Mouse (Mus musculus) MEL (cell line): Measurements from ENCODE around the gene Tfe3. TPM values are rescaled to one million over a fixed set of nuclear protein-coding genes. Genes with fewer than 3 reads are reported as not detected.
"Not testable (repeated sequence)": the region's sequence is repeated elsewhere in the genome, so short reads cannot be mapped to it uniquely, and the experiment has no call there.

Experiments used
- DNase-seq: peaks from one replicate; pipeline ENCODE4 v3.0.0; 2011; ENCODE audit warnings: low read depth, low spot score
- H3K27ac ChIP-seq: 2 replicates; pipeline ENCODE4 v1.5.1; 2012; ENCODE audit warnings: low read depth, mild to moderate bottlenecking, control low read depth, low read length, moderate library complexity; ENCODE audit not compliant: control insufficient read depth
- H3K27me3 ChIP-seq, 2 experiments: fragments of 150-350 bp in 1 of 2; sonication (generic) in 1 of 2; 2 replicates each; pipeline ENCODE4 v1.6.1; 2012; ENCODE audit warnings: low read length in 2 of 2, mild to moderate bottlenecking in 2 of 2, improper control_type of control experiment in 1 of 2, moderate library complexity in 1 of 2; ENCODE audit not compliant: insufficient read depth in 2 of 2, control insufficient read depth in 1 of 2
- H3K36me3 ChIP-seq, 2 experiments: 2 replicates each; pipeline ENCODE4 v1.6.1; 2012 to 2014; ENCODE audit warnings: low read length in 2 of 2, improper control_type of control experiment in 1 of 2, inconsistent platforms in 1 of 2, mild to moderate bottlenecking in 1 of 2; ENCODE audit not compliant: insufficient read depth in 2 of 2, control insufficient read depth in 1 of 2
- H3K4me1 ChIP-seq, 2 experiments: fragments of 150-350 bp in 1 of 2; sonication (generic) in 1 of 2; 2 replicates each; pipeline ENCODE4 v1.6.1; 2012; ENCODE audit warnings: low read length in 2 of 2, improper control_type of control experiment in 1 of 2, mild to moderate bottlenecking in 1 of 2; ENCODE audit not compliant: insufficient read depth in 2 of 2, control insufficient read depth in 1 of 2
- H3K4me3 ChIP-seq, 2 experiments: fragments of 150-350 bp in 1 of 2; sonication (generic) in 1 of 2; 2 replicates each; pipeline ENCODE4 v1.5.1; 2012; ENCODE audit warnings: low read depth in 2 of 2, low read length in 2 of 2, mild to moderate bottlenecking in 2 of 2, moderate library complexity in 2 of 2, control low read depth in 1 of 2, improper control_type of control experiment in 1 of 2; ENCODE audit not compliant: control insufficient read depth in 1 of 2, insufficient read depth in 1 of 2
- H3K79me2 ChIP-seq: 2 replicates; pipeline ENCODE4 v1.6.1; 2012; ENCODE audit warnings: mild to moderate bottlenecking, low read length, moderate library complexity; ENCODE audit not compliant: control insufficient read depth, poor library complexity, insufficient read depth
- H3K9ac ChIP-seq: 2 replicates; pipeline ENCODE4 v1.6.1; 2012; ENCODE audit warnings: low read depth, mild to moderate bottlenecking, control low read depth, low read length, moderate library complexity; ENCODE audit not compliant: control insufficient read depth, poor library complexity, severe bottlenecking
- H3K9me3 ChIP-seq: fragments of 150-350 bp; sonication (generic); replicated peaks from 2 replicates; pipeline ENCODE4 v1.6.1; 2012; ENCODE audit warnings: mild to moderate bottlenecking, low read length, improper control_type of control experiment, moderate library complexity; ENCODE audit not compliant: insufficient read depth
- CTCF ChIP-seq, 3 experiments: IDR thresholded peaks in 2 of 3; conservative IDR thresholded peaks in 1 of 3; 2 replicates each; pipeline ENCODE4 v1.5.1; 2011 to 2012; ENCODE audit warnings: low read length in 3 of 3, low read depth in 2 of 3, mild to moderate bottlenecking in 2 of 3, improper control_type of control experiment in 1 of 3, inconsistent platforms in 1 of 3, mixed read lengths in 1 of 3, moderate library complexity in 1 of 3; ENCODE audit not compliant: control insufficient read depth in 1 of 3, insufficient read depth in 1 of 3, poor library complexity in 1 of 3, severe bottlenecking in 1 of 3
- ELF1 ChIP-seq: IDR thresholded peaks from 2 replicates; pipeline ENCODE4 v1.6.1; 2014; ENCODE audit warnings: low read depth, mild to moderate bottlenecking, inconsistent platforms, low read length, improper control_type of control experiment, moderate library complexity
- EP300 ChIP-seq, 2 experiments: IDR thresholded peaks; 2 replicates each; pipeline ENCODE4 v1.6.1; 2011; ENCODE audit warnings: improper control_type of control experiment in 2 of 2, low read length in 2 of 2, low read depth in 1 of 2, mild to moderate bottlenecking in 1 of 2
- ETS1 ChIP-seq: IDR thresholded peaks from 2 replicates; pipeline ENCODE4 v1.6.1; 2012; ENCODE audit warnings: low read depth, mild to moderate bottlenecking, inconsistent platforms, low read length, improper control_type of control experiment, moderate library complexity
- HCFC1 ChIP-seq: IDR thresholded peaks from 2 replicates; pipeline ENCODE4 v1.6.1; 2012; ENCODE audit warnings: low read depth, mild to moderate bottlenecking, inconsistent platforms, low read length, improper control_type of control experiment, moderate library complexity
- MAX ChIP-seq: IDR thresholded peaks from 2 replicates; pipeline ENCODE4 v1.6.1; 2011; ENCODE audit warnings: low read length, improper control_type of control experiment
- MAZ ChIP-seq: IDR thresholded peaks from 2 replicates; pipeline ENCODE4 v1.6.1; 2012; ENCODE audit warnings: low read depth, mild to moderate bottlenecking, inconsistent platforms, low read length, improper control_type of control experiment
- MYC ChIP-seq: IDR thresholded peaks from 2 replicates; pipeline ENCODE4 v1.6.1; 2011; ENCODE audit warnings: low read depth, mild to moderate bottlenecking, low read length, improper control_type of control experiment, moderate library complexity
- NELFE ChIP-seq: IDR thresholded peaks from 2 replicates; pipeline ENCODE4 v1.6.1; 2011; ENCODE audit warnings: low read depth, low read length, improper control_type of control experiment
- POLR2A ChIP-seq, 2 experiments: IDR thresholded peaks; 2 replicates each; pipeline ENCODE4 v1.6.1; 2011 to 2012; ENCODE audit warnings: low read length in 2 of 2, mild to moderate bottlenecking in 2 of 2, control low read depth in 1 of 2, improper control_type of control experiment in 1 of 2, low read depth in 1 of 2, moderate library complexity in 1 of 2; ENCODE audit not compliant: control insufficient read depth in 1 of 2, insufficient read depth in 1 of 2, poor library complexity in 1 of 2
- POLR2AphosphoS2 ChIP-seq: IDR thresholded peaks from 2 replicates; pipeline ENCODE4 v1.6.1; 2011; ENCODE audit warnings: low read length, improper control_type of control experiment
- SIN3A ChIP-seq: IDR thresholded peaks from 2 replicates; pipeline ENCODE4 v1.6.1; 2012; ENCODE audit warnings: low read length, improper control_type of control experiment, inconsistent platforms
- TCF12 ChIP-seq: IDR thresholded peaks from 2 replicates; pipeline ENCODE4 v1.6.1; 2014; ENCODE audit warnings: low read depth, mild to moderate bottlenecking, inconsistent platforms, low read length, improper control_type of control experiment, moderate library complexity
- USF1 ChIP-seq: IDR thresholded peaks from 2 replicates; pipeline ENCODE4 v1.6.1; 2014; ENCODE audit warnings: low read depth, mild to moderate bottlenecking, inconsistent platforms, low read length, improper control_type of control experiment, moderate library complexity
- ZC3H11A ChIP-seq: IDR thresholded peaks from 2 replicates; pipeline ENCODE4 v1.6.1; 2012; ENCODE audit warnings: low read depth, mild to moderate bottlenecking, inconsistent platforms, low read length, improper control_type of control experiment
- ZKSCAN1 ChIP-seq: IDR thresholded peaks from 2 replicates; pipeline ENCODE4 v1.6.1; 2012; ENCODE audit warnings: low read depth, mild to moderate bottlenecking, inconsistent platforms, low read length, improper control_type of control experiment, moderate library complexity
- ZMIZ1 ChIP-seq: IDR thresholded peaks from 2 replicates; pipeline ENCODE4 v1.6.1; 2012; ENCODE audit warnings: low read depth, mild to moderate bottlenecking, inconsistent platforms, low read length, improper control_type of control experiment, moderate library complexity
- ZNF384 ChIP-seq: IDR thresholded peaks from 2 replicates; pipeline ENCODE4 v1.6.1; 2012; ENCODE audit warnings: low read depth, mild to moderate bottlenecking, inconsistent platforms, low read length, improper control_type of control experiment
- polyA plus RNA-seq, 2 experiments: library from polyadenylated mRNA; stranded (reverse) in 1 of 2; unstranded in 1 of 2; fragments of >175 nt in 1 of 2; fragments of >200 nt in 1 of 2; gene quantifications; 2 replicates each; pipeline versions ENCODE4 v1.2.1 to v1.2.4; 2012; ENCODE audit warnings: low replicate concordance in 2 of 2, low read depth in 1 of 2; ENCODE audit not compliant: insufficient read length in 2 of 2, insufficient read depth in 1 of 2, missing spikeins in 1 of 2
- total RNA-seq: library from RNA; depleted of rRNA; stranded (reverse); fragments of 300-350 nt; gene quantifications from 2 replicates; pipeline ENCODE4 v1.2.3, GENCODE M21; 2012; rRNA removed

Tfe3 gene
- total RNA-seq (20.6 and 23.4 TPM in 2 replicates), polyA plus RNA-seq (10 to 100 TPM in 1 of 2 experiments, not detected in 1; 64.7 TPM)

DNA sequence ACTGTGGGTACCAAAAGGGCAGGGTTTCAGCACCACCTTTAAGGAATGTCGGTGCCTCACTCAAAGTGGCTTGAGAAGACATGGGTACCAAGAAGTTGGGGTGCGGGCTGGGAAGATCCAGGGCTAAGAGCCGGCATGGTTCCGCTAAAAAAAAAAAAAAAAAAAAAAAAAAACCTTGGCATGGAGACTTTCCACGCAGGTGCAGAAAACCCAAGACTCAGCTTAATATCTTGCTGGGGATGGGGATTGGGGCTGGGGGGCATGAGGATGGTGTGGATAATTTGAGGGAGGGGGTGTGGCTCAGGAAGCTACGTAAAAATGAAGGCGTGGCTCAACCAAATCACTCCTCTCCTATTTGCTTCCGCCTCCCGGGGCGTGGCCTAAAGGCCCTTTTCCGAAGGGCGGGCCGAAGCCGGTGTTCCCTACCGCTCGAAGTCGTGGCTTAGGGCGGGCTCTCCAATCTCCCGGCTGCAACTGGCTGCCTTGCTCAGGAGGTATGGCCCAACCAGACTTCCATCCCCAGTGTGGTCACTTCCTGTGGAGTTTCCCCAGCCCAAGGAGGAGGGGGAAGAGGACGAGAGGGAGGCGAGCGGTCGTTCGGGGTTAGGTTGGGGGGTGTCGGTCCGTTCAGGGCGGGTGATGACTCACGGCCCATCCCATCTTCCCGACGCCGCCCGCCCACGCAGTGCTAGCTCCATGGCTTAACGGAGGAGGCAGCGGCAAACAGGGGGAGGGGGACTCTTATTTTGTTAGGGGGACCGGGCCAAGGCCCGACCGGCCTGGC lies at the start of gene Tfe3:
Gene Tfe3, plus strand, starts transcription at position 424 of the 784 bp plus-strand sequence.
- H3K79me2 ChIP-seq = peaks cover 18% of the 10 kb centered on the region
- H3K9ac ChIP-seq = peak within 1 kb of the TSS; percentile 63
- no peaks in the 10 kb centered on the region for H3K9me3 ChIP-seq
- peaks cover 2 to 15% of the 10 kb centered on the region in 2 experiments; a peak in 3 of 4 replicates for H3K36me3 ChIP-seq
- no peaks in the 10 kb centered on the region for H3K27me3 ChIP-seq
- peak within 1 kb of the TSS; percentile 72 to 75 for H3K4me3 ChIP-seq
- DNase-seq = peak; percentile 99
- peak within 1 kb of the TSS; percentile 86 for H3K27ac ChIP-seq
- peaks cover 8 to 24% of the 10 kb centered on the region in 2 experiments for H3K4me1 ChIP-seq
- TF ChIP-seq POLR2AphosphoS2 (peak; percentile 50; the same call in 1 of the 2 replicates), ZNF384 (peak; percentile 73), USF1 (0 out of 2 replicates have a peak, but pooled peaks have one; percentile 5), MAZ (peak; percentile 85; the same call in 1 of the 2 replicates), ZKSCAN1 (no peak), ELF1 (peak; percentile 61), ZMIZ1 (peak; percentile 75; the same call in 1 of the 2 replicates), TCF12 (0 out of 2 replicates have a peak, but pooled peaks have one; percentile 13), MYC (no peak; the same call in 1 of the 2 replicates), CTCF (IDR thresholded peaks at IDR 0.05 in 2 of 3, conservative IDR thresholded peaks at IDR 0.05 in 1 of 3; ENCODE audit: control insufficient read depth in 1 of 3, insufficient read depth in 1 of 3, low read depth in 2 of 3, low read length in 3 of 3, poor library complexity in 1 of 3, severe bottlenecking in 1 of 3) (no peak), ETS1 (0 out of 2 replicates have a peak, but pooled peaks have one; percentile 32), SIN3A (peak; percentile 70), MAX (peak; percentile 12; the same call in 1 of the 2 replicates), NELFE (peak; percentile 75), EP300 (IDR thresholded peaks at IDR 0.05; ENCODE audit: low read depth in 1 of 2, low read length in 2 of 2) (no peak; a peak in 1 of 4 replicates), HCFC1 (peak; percentile 73), ZC3H11A (no peak), POLR2A (IDR thresholded peaks at IDR 0.05; ENCODE audit: control insufficient read depth in 1 of 2, insufficient read depth in 1 of 2, low read depth in 1 of 2, low read length in 2 of 2, poor library complexity in 1 of 2) (peak in 1 of 2 experiments; percentile 80; a peak in 2 of 4 replicates)

DNA sequence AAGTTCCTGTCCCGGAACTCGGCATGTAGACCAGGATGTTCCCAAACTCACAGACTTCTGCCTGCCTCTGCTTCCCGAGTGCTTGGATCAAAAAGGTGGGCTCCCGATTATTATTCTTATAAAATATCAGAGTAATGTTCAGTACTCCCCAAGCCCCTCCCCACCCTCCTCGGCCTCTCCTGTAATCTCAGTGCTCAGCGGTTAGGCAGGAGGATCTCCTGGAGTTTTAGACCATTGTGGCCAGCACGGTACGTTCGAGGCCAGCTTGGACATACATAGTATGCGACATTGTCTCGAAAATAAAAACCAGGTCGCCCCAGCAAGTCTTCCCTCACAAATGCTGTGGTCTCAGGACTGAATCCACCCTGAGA lies 48.6 kb upstream of the Tfe3 start:
- peak overlapping the region; percentile 70 to 88 for H3K4me3 ChIP-seq
- not testable (repeated sequence) for H3K27me3 ChIP-seq, H3K36me3 ChIP-seq, H3K9me3 ChIP-seq, DNase-seq, H3K4me1 ChIP-seq, H3K79me2 ChIP-seq
- H3K9ac ChIP-seq = peak overlapping the region; percentile 89
- H3K27ac ChIP-seq = peak overlapping the region; percentile 45
- TF ChIP-seq POLR2A (IDR thresholded peaks at IDR 0.05; ENCODE audit: control insufficient read depth in 1 of 2, insufficient read depth in 1 of 2, low read depth in 1 of 2, low read length in 2 of 2, poor library complexity in 1 of 2) = peak in 1 of 2 experiments; percentile 20; a peak in 1 of 4 replicates
